Mouse (Mus musculus) embryonic facial prominence, embryonic 15.5 days (tissue): ENCODE data around the gene Krtdap. TPM values are rescaled to one million over a fixed set of nuclear protein-coding genes. Genes with fewer than 3 reads are reported as not detected.

Experiments used
- polyA plus RNA-seq: library from polyadenylated mRNA; unstranded; fragments of >200 nt; fragmentation: Nextera tagmentation; extraction: Ambion mirVana; gene quantifications from 2 replicates; pipeline ENCODE4 v1.2.1, GENCODE M21; 2015

The Krtdap gene
- polyA plus RNA-seq, 1 experiment from 2014 or later, result 1,901 TPM

Other genes starting within 250 kb of the Krtdap start
- gene Hspb6, start 235.7 kb upstream of the Krtdap start, polyA plus RNA-seq, result 19.9 and 22.2 TPM in 2 replicates
- 11.6 and 17.6 TPM in 2 replicates for gene Proser3, start 235.6 kb upstream of the Krtdap start, polyA plus RNA-seq
- gene Lin37, start 228.1 kb upstream of the Krtdap start, polyA plus RNA-seq, result 45.6 and 46.8 TPM in 2 replicates
- 83.7 and 86.6 TPM in 2 replicates for gene U2af1l4, start 224.6 kb upstream of the Krtdap start, polyA plus RNA-seq
- 11.0 and 15.0 TPM in 2 replicates for gene Gm49396, start 224.6 kb upstream of the Krtdap start, polyA plus RNA-seq
- gene Psenen, start 224.3 kb upstream of the Krtdap start, polyA plus RNA-seq, result 136 and 140 TPM in 2 replicates
- 5.3 and 6.1 TPM in 2 replicates for gene Igflr1, start 222.5 kb upstream of the Krtdap start, polyA plus RNA-seq
- 10.8 and 11.6 TPM in 2 replicates for gene Kmt2b, start 199.2 kb upstream of the Krtdap start, polyA plus RNA-seq
- gene Zbtb32, start 189.0 kb upstream of the Krtdap start, polyA plus RNA-seq, result 1.5 and 1.8 TPM in 2 replicates
- 0.54 and 0.75 TPM in 2 replicates for gene Upk1a, start 175.0 kb upstream of the Krtdap start, polyA plus RNA-seq
- 848 and 867 TPM in 2 replicates for gene Cox6b1, start 161.7 kb upstream of the Krtdap start, polyA plus RNA-seq
- gene Etv2, start 152.0 kb upstream of the Krtdap start, polyA plus RNA-seq, result not detected in 2 replicates
- gene Rbm42, start 137.6 kb upstream of the Krtdap start, polyA plus RNA-seq, result 126 and 129 TPM in 2 replicates
- 37.8 and 41.2 TPM in 2 replicates for gene Haus5, start 122.9 kb upstream of the Krtdap start, polyA plus RNA-seq
- not detected in 2 replicates for gene Pmis2, start 116.3 kb upstream of the Krtdap start, polyA plus RNA-seq
- 0.41 and 0.64 TPM in 2 replicates for gene 2200002J24Rik, start 89.0 kb upstream of the Krtdap start, polyA plus RNA-seq
- 0.29 and 0.63 TPM in 2 replicates for gene Atp4a, start 75.7 kb upstream of the Krtdap start, polyA plus RNA-seq
- 191 and 200 TPM in 2 replicates for gene Tmem147, start 58.4 kb upstream of the Krtdap start, polyA plus RNA-seq
- 0.48 and 1.0 TPM in 2 replicates for gene Gapdhs, start 44.2 kb upstream of the Krtdap start, polyA plus RNA-seq
- gene Sbsn, start 36.4 kb upstream of the Krtdap start, polyA plus RNA-seq, result 163 and 182 TPM in 2 replicates
- gene Dmkn, start 24.1 kb upstream of the Krtdap start, polyA plus RNA-seq, result 491 and 576 TPM in 2 replicates
- gene Ffar2, start 35.9 kb downstream of the Krtdap start, polyA plus RNA-seq, result 0.14 TPM in 1 of 2 replicates, not detected in the other
- gene Ffar3, start 68.3 kb downstream of the Krtdap start, polyA plus RNA-seq, result not detected in 2 replicates
- gene Ffar1, start 73.7 kb downstream of the Krtdap start, polyA plus RNA-seq, result not detected in 2 replicates
- gene Cd22, start 92.4 kb downstream of the Krtdap start, polyA plus RNA-seq, result 0.11 and 0.20 TPM in 2 replicates
- 1.00 and 1.4 TPM in 2 replicates for gene Mag, start 127.0 kb downstream of the Krtdap start, polyA plus RNA-seq
- gene Hamp2, start 136.8 kb downstream of the Krtdap start, polyA plus RNA-seq, result 0.93 TPM in 1 of 2 replicates, not detected in the other
- not detected in 2 replicates for gene Hamp, start 156.1 kb downstream of the Krtdap start, polyA plus RNA-seq
- gene Usf2, start 168.9 kb downstream of the Krtdap start, polyA plus RNA-seq, result 23.3 and 25.0 TPM in 2 replicates
- gene Lsr, start 185.6 kb downstream of the Krtdap start, polyA plus RNA-seq, result 40.8 and 47.2 TPM in 2 replicates
- 3.3 and 4.8 TPM in 2 replicates for gene Fam187b, start 185.9 kb downstream of the Krtdap start, polyA plus RNA-seq